Mouse (Mus musculus) left cerebral cortex, postnatal 10 days (tissue): ENCODE data around the gene Hcfc1. TPM values are rescaled to one million over a fixed set of nuclear protein-coding genes. Genes with fewer than 3 reads are reported as not detected.

Experiments used
- DNase-seq, 2 experiments: peaks; one replicate each; pipeline ENCODE4 v3.0.0; 2021 to 2022; ENCODE audit warnings: low spot score in 2 of 2, mixed read lengths in 1 of 2; ENCODE audit errors: extremely low spot score in 1 of 2
- intact Hi-C: fragments of 180-260 bp; cut with DNase I; formaldehyde crosslinking; loops from one replicate; pipeline ENCODE4 v1.15.1; 2025
- total RNA-seq, 2 experiments: library from RNA; stranded (reverse); gene quantifications; 2 replicates each; pipeline ENCODE4 v1.2.3; 2021

Gene Hcfc1
- total RNA-seq, 2 experiments from 2014 or later: 70.1 to 83.6 TPM

GRCm38 (mm10) chrX:73892833-73893232 is 73.3 kb downstream of the Hcfc1 start:
- intact Hi-C loops: no loop called here
- no peak for DNase-seq

Other genes starting within 250 kb of the Hcfc1 start
- 10 to 100 TPM; 15.0 to 16.2 TPM for gene Abcd1, start 249.8 kb downstream of the Hcfc1 start, total RNA-seq
- 1 to 10 TPM; 4.5 to 6.8 TPM for gene Plxnb3, start 209.3 kb downstream of the Hcfc1 start, total RNA-seq
- 1 to 10 TPM; 1.8 to 2.2 TPM for gene Srpk3, start 192.0 kb downstream of the Hcfc1 start, total RNA-seq
- gene Idh3g, start 179.5 kb downstream of the Hcfc1 start, total RNA-seq: 100 to 1,000 TPM; 148 to 149 TPM
- gene Ssr4, start 179.3 kb downstream of the Hcfc1 start, total RNA-seq: 100 to 1,000 TPM in 1 of 2 experiments, 10 to 100 TPM in 1; 98.0 to 117 TPM
- gene Pdzd4, start 141.4 kb downstream of the Hcfc1 start, total RNA-seq: 100 to 1,000 TPM; 121 to 134 TPM
- gene Avpr2, start 74.3 kb downstream of the Hcfc1 start, total RNA-seq: not detected
- 100 to 1,000 TPM; 414 to 459 TPM for gene L1cam, start 70.3 kb downstream of the Hcfc1 start, total RNA-seq
- gene Arhgap4, start 44.5 kb downstream of the Hcfc1 start, total RNA-seq: 1 to 10 TPM; 5.3 to 5.4 TPM
- 10 to 100 TPM; 56.9 to 60.6 TPM for gene Naa10, start 44.4 kb downstream of the Hcfc1 start, total RNA-seq
- 1 to 10 TPM; 3.1 to 5.1 TPM for gene Renbp, start 35.5 kb downstream of the Hcfc1 start, total RNA-seq
- gene Irak1, start 57.6 kb upstream of the Hcfc1 start, total RNA-seq: 10 to 100 TPM; 37.3 to 39.3 TPM
- gene Opn1mw, start 161.1 kb upstream of the Hcfc1 start, total RNA-seq: not detected
- gene Mecp2, start 169.0 kb upstream of the Hcfc1 start, total RNA-seq: 10 to 100 TPM; 77.1 to 78.0 TPM
- gene Tex28, start 201.5 kb upstream of the Hcfc1 start, total RNA-seq: not detected
- gene Tktl1, start 210.9 kb upstream of the Hcfc1 start, total RNA-seq: not detected